Mouse (Mus musculus) kidney, embryonic 14.5 days (tissue): ENCODE measurements around the gene Pigm. TPM values are rescaled to one million over a fixed set of nuclear protein-coding genes. Genes with fewer than 3 reads are reported as not detected.
A peak's percentile ranks its signal among the peaks of the same experiment; 100 is the strongest.

ENCODE experiments used
- ATAC-seq: fragments of 200-750 bp; cut with Nextera tagmentation; 2 replicates; pipeline ENCODE4 v1.8.0; 2017; ENCODE audit warnings: moderate number of reproducible peaks, mild to moderate bottlenecking, moderate TSS enrichment, moderate library complexity; ENCODE audit not compliant: low FRiP score, low TSS enrichment
- H3K27ac ChIP-seq: fragments of 300-500 bp; sonication (generic); 2 replicates; pipeline ENCODE4 v1.5.1; 2014; ENCODE audit warnings: low read depth, mild to moderate bottlenecking, low read length, moderate library complexity, mixed read lengths
- H3K27me3 ChIP-seq: fragments of 300-500 bp; sonication (generic); 2 replicates; pipeline ENCODE4 v1.6.1; 2014; ENCODE audit warnings: mild to moderate bottlenecking, low read length; ENCODE audit not compliant: control insufficient read depth, insufficient read depth
- H3K36me3 ChIP-seq: fragments of 300-500 bp; sonication (generic); 2 replicates; pipeline ENCODE4 v1.6.1; 2014; ENCODE audit warnings: low read length, mixed read lengths; ENCODE audit not compliant: control insufficient read depth, insufficient read depth
- H3K4me1 ChIP-seq: fragments of 300-500 bp; sonication (generic); 2 replicates; pipeline ENCODE4 v1.6.1; 2014; ENCODE audit warnings: low read length, mixed read lengths; ENCODE audit not compliant: control insufficient read depth, insufficient read depth
- H3K4me2 ChIP-seq: fragments of 300-500 bp; sonication (generic); replicated peaks from 2 replicates; pipeline ENCODE4 v1.6.1; 2014; ENCODE audit warnings: low read depth, mild to moderate bottlenecking, low read length
- H3K4me3 ChIP-seq: fragments of 300-500 bp; sonication (generic); 2 replicates; pipeline ENCODE4 v1.5.1; 2014; ENCODE audit warnings: mild to moderate bottlenecking, low read length
- H3K9ac ChIP-seq: fragments of 300-500 bp; sonication (generic); 2 replicates; pipeline ENCODE4 v1.6.1; 2014; ENCODE audit warnings: low read depth, mild to moderate bottlenecking, low read length, moderate library complexity
- H3K9me3 ChIP-seq: fragments of 300-500 bp; sonication (generic); 2 replicates; pipeline ENCODE4 v1.6.1; 2016; ENCODE audit warnings: low read length; ENCODE audit not compliant: control insufficient read depth
- WGBS: fragments of 180-500 bp; shearing (Covaris S2); extraction: QIAGEN DNeasy Blood & Tissue Kit; methylation state at CpG from one replicate; pipeline ENCODE4 v1.1.7; 2014; 5-methylcytosine and 5-hydroxymethylcytosine counted together
- polyA plus RNA-seq: library from polyadenylated mRNA; unstranded; fragments of >200 nt; fragmentation: Nextera tagmentation; extraction: Ambion mirVana; gene quantifications from 2 replicates; pipeline ENCODE4 v1.2.1, GENCODE M21; 2014

The Pigm gene
- polyA plus RNA-seq, 1 experiment from 2014 or later, result 12.1 TPM

DNA sequence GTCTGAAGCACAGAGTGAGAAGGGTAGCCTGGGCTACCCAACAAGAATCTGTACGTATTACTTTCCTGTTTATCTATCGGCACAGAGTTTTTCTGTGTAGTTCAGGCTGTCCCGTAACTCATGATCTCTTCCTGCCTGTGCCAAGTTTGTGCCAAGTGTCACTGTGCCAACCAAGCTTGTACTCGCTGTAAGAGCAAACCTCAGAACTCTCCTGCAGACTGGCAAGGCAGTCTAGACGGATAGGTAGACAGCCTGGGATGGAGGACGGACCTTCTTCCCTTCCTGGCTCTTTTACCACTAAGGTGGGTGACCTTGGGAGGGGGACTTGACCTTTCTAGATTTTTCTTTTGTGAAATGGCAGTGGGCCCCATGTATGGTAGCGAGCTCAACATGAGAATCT lies 38.7 kb downstream of the Pigm start:
- Histone ChIP-seq H3K9ac (no peak overlapping the region), H3K9me3 (no peaks in the 10 kb centered on the region), H3K4me3 (no peak overlapping the region), H3K27ac (no peak overlapping the region), H3K27me3 (no peaks in the 10 kb centered on the region), H3K4me1 (no peaks in the 10 kb centered on the region), H3K36me3 (no peaks in the 10 kb centered on the region), H3K4me2 (no peak overlapping the region)
- no peak for ATAC-seq
- 84% methylated on average over 7 of the region's 7 CpGs for WGBS

DNA sequence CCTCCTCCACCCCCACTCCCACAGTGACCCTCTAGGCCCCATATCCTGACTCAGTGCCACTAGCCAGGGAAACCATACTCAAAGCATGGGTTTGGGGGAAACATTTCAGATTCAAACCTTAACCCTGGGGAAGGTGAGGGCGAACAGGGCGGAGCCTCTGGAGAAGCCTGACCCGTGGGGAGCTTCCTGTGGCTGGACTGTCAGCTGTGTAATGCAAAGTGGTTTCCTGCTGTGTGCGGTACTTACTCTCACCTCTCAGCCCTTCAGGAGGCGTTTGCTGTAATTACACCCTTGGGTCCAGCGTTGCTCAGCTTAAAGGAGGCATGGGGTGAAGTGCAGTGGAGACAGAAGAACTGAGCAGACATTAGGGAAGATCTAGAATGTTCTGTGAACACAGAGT lies 41.8 kb downstream of the Pigm start:
- 9% methylated on average over 6 of the region's 6 CpGs for WGBS

DNA sequence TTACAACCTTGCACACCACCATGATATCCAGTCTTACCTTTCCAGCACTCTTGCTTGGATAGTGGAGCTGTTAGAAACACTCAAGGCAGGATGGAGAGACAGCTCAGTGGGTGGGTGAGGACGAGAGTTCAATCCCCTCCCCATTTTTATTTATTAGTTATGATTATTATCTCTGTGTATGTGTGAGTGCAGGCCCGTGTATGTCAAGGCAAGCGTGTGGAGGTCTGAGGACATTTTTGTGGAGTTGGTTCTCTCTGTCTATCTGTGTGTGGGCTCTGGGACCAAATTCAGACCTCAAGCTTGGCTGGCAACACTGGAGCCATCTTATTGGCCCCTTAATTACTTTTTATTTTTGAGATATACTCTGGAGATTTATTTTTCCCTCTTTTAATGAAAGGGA lies 42.3 kb downstream of the Pigm start:
- H3K36me3 ChIP-seq, result no peaks in the 10 kb centered on the region
- no peak overlapping the region for H3K4me2 ChIP-seq
- H3K9ac ChIP-seq, result no peak overlapping the region
- 0 out of 2 replicates have a peak, but pooled peaks have one; percentile 53 for ATAC-seq
- H3K27ac ChIP-seq, result no peak overlapping the region
- no peaks in the 10 kb centered on the region for H3K4me1 ChIP-seq
- WGBS, result 64% methylated on average over 3 of the region's 3 CpGs
- H3K9me3 ChIP-seq, result 0 out of 2 replicates have a peak, but pooled peaks cover 2% of the 10 kb centered on the region
- H3K4me3 ChIP-seq, result no peak overlapping the region
- H3K27me3 ChIP-seq, result no peaks in the 10 kb centered on the region

More for the DNA sequence above, 41.8 kb downstream of the Pigm start:
- Histone ChIP-seq H3K4me2 (no peak overlapping the region), H3K4me1 (no peaks in the 10 kb centered on the region), H3K9ac (no peak overlapping the region), H3K27ac (no peak overlapping the region), H3K4me3 (no peak overlapping the region), H3K27me3 (no peaks in the 10 kb centered on the region), H3K36me3 (no peaks in the 10 kb centered on the region), H3K9me3 (0 out of 2 replicates have a peak, but pooled peaks cover 2% of the 10 kb centered on the region)
- peak; percentile 58 for ATAC-seq

DNA sequence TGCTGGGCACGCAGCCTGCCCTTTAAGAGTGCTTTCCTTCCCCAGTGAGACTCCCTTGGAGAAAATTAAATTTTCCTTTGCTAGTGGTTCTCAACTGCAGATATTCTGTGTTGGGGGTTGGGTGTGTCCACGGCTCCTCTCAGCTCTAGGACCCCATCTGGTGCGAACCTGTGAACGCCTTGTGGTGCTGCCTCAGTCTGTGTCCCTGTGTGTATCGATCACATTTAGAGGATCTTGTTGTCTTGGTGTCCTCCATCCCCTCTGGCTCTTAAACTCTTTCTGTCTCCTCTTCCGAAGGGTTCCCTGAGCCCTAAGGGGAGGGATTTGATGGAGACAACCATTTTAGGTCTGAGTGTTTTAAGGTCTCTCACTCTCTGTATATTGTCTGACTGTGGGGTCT lies 43.8 kb downstream of the Pigm start:
- no peak for ATAC-seq
- no peak overlapping the region for H3K4me2 ChIP-seq
- H3K27me3 ChIP-seq, result no peaks in the 10 kb centered on the region
- H3K4me3 ChIP-seq, result no peak overlapping the region
- H3K9me3 ChIP-seq, result 0 out of 2 replicates have a peak, but pooled peaks cover 2% of the 10 kb centered on the region
- H3K27ac ChIP-seq, result no peak overlapping the region
- H3K36me3 ChIP-seq, result no peaks in the 10 kb centered on the region
- H3K9ac ChIP-seq, result no peak overlapping the region
- H3K4me1 ChIP-seq, result no peaks in the 10 kb centered on the region
- WGBS, result 87% methylated on average over 6 of the region's 6 CpGs

DNA sequence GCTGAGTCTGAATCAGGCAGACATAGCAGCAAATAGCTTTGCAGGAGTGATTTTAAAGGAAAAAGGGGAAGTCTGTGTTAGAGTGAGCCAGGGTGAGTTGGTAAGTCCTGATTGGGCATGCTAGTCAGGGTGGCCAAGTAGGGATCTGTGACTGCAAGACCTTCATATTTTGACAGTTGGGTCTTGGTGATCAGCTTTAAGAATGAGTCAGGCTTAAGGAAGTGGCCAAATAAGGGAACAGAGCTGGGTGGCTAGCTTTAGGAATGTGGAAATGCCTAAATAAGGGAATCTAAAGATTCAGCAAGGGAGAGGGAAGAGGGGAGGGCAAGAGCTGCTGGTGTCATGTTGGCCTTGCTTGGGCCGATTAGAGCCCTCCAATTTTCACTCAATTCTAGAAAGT lies 47.0 kb downstream of the Pigm start:
- ATAC-seq, result no peak
- no peak overlapping the region for H3K4me3 ChIP-seq
- H3K9ac ChIP-seq, result no peak overlapping the region
- WGBS, result 31% methylated on average over 1 of the region's 1 CpGs
- no peak overlapping the region for H3K4me2 ChIP-seq
- no peak overlapping the region for H3K27ac ChIP-seq
- no peaks in the 10 kb centered on the region for H3K4me1 ChIP-seq
- no peaks in the 10 kb centered on the region for H3K36me3 ChIP-seq
- H3K27me3 ChIP-seq, result no peaks in the 10 kb centered on the region
- H3K9me3 ChIP-seq, result 0 out of 2 replicates have a peak, but pooled peaks cover 2% of the 10 kb centered on the region

DNA sequence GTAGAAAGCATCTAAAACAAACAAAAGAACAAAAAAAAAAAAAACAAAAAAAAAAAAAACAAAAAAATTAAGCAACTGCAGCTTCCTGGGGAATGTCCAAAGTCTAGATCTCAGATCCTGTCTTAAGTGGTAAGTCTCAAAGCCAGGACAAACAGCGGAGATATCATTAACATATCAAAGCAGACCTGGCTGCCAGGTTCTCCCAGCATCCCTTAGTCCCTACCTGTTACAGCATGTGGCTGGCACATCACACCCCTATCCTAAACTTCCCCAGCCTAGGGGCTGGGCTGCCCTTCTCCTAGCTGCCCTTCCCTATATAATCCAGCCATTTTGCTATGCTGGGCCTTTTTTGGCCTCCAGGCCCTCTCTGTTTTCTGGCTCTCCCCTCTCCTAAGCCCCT lies 50.1 kb downstream of the Pigm start:
- no peaks in the 10 kb centered on the region for H3K9me3 ChIP-seq
- H3K27me3 ChIP-seq, result no peaks in the 10 kb centered on the region
- H3K4me1 ChIP-seq, result peaks cover 2% of the 10 kb centered on the region; the same call in 1 of the 2 replicates
- ATAC-seq, result peak; percentile 22; the same call in 1 of the 2 replicates
- no peak overlapping the region for H3K27ac ChIP-seq
- no peaks in the 10 kb centered on the region for H3K36me3 ChIP-seq
- H3K4me3 ChIP-seq, result no peak overlapping the region
- 73% methylated on average over 1 of the region's 1 CpGs for WGBS
- no peak overlapping the region for H3K9ac ChIP-seq
- H3K4me2 ChIP-seq, result no peak overlapping the region

DNA sequence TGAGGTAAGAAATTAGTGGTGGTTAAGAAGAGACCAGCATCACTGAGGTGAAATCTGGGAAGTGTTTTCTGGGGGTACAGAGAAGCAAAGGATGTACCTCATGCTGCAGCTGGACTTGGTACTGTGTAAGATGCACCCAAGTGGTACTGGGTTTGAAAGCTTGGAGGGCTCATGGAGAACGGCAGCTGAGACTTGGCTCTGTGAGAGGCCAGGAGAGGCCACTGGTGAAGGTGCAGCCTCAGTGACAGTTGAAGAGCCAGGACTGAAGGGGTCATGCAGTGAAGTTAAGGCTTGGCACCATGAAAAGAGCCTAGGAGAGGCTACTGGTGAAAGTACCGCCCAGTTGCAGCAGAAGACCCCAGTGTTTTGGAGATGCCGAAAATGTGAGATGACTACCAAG lies 51.5 kb downstream of the Pigm start:
- H3K4me3 ChIP-seq, result no peak overlapping the region
- no peak for ATAC-seq
- H3K36me3 ChIP-seq, result no peaks in the 10 kb centered on the region
- H3K9me3 ChIP-seq, result no peaks in the 10 kb centered on the region
- H3K9ac ChIP-seq, result no peak overlapping the region
- no peak overlapping the region for H3K27ac ChIP-seq
- peaks cover 8% of the 10 kb centered on the region; the same call in 1 of the 2 replicates for H3K4me1 ChIP-seq
- H3K4me2 ChIP-seq, result no peak overlapping the region
- no peaks in the 10 kb centered on the region for H3K27me3 ChIP-seq
- WGBS, result 89% methylated on average over 3 of the region's 3 CpGs

DNA sequence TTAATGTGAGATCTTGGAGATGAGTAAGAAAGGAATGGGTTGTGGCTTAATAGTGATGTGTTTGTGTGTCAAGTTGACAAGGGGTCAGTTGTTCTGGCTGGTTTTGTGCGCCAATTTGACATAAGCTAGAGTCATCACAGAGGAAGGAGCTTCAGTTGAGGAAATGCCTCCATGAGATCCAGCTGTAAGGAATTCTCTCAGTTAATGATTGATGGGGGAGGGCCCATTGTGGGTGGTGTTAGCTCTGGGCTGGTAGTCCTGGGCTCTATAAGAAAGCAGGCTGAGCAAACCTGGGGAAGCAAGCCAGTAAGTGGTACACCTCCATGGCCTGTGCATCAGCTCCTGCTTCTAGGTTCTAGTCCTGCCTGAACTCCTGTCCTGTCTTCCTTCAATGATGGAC lies 52.3 kb downstream of the Pigm start:
- Histone ChIP-seq H3K4me3 (no peak overlapping the region), H3K36me3 (no peaks in the 10 kb centered on the region), H3K27me3 (no peaks in the 10 kb centered on the region), H3K4me2 (no peak overlapping the region), H3K9me3 (no peaks in the 10 kb centered on the region), H3K27ac (no peak overlapping the region), H3K9ac (no peak overlapping the region), H3K4me1 (peaks cover 15% of the 10 kb centered on the region; the same call in 1 of the 2 replicates)
- ATAC-seq, result no peak
- 86% methylated on average over 1 of the region's 1 CpGs for WGBS

DNA sequence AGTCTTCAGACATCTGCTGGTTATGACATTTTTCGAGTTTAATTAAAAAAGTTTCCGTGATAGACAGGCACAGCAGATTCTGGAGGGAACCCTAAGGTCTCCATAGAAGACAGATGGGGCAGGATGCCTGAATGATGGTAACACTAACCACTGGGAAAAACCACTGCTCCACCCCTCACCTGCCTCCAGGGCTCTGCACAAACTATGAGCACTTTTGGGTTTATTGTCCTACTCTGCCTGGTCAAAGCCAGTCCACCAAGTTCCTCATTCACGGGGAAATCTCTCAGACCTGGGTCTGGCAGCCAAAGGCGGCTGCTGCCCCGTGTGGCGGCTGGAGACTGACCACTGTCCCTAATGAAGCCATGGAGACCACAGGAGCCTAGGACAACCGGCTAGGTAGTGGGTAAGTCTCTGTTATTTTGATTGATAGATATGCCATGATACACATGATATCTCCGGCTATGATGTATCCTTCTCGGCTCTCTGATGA lies 54.4 kb downstream of the Pigm start:
- H3K27me3 ChIP-seq, result no peaks in the 10 kb centered on the region
- H3K9me3 ChIP-seq, result no peaks in the 10 kb centered on the region
- H3K27ac ChIP-seq, result no peak overlapping the region; the same call in 1 of the 2 replicates
- H3K4me2 ChIP-seq, result no peak overlapping the region
- no peak overlapping the region for H3K4me3 ChIP-seq
- 61% methylated on average over 9 of the region's 9 CpGs for WGBS
- H3K4me1 ChIP-seq, result peaks cover 16% of the 10 kb centered on the region; the same call in 1 of the 2 replicates
- no peaks in the 10 kb centered on the region for H3K36me3 ChIP-seq
- no peak for ATAC-seq
- H3K9ac ChIP-seq, result no peak overlapping the region
